22 mouse cellular contexts compared by ENCODE assay signal in genomic region chr1:191543747-191544146, GRCm38 (mm10). TPM values are rescaled to one million over a fixed set of nuclear protein-coding genes. Genes with fewer than 3 reads are reported as not detected.
DNase-seq lines count a peak whose midpoint lies in the region; ATAC-seq and TF ChIP-seq lines count a peak whose summit lies in the region.
"Had no signal": no experiment of that assay in that cellular context is flagged by ENCODE, and none has a peak within 500 bp of the region (broad histone marks: within the 10 kb centered on the region; RNA-seq: fewer than 3 reads in every experiment).

No protein-coding gene starts in this region.

- peaks cover 12% of the 10 kb centered on the region; the same call in 1 of the 2 replicates for H3K36me3 ChIP-seq in heart, embryonic 11.5 days (ENCODE audit: control insufficient read depth, insufficient read depth, low read length)
- H3K36me3 ChIP-seq in heart, embryonic 15.5 days: peaks cover 24% of the 10 kb centered on the region
- peaks cover 79% of the 10 kb centered on the region for H3K36me3 ChIP-seq in heart, embryonic 10.5 days
- H3K36me3 ChIP-seq in liver, embryonic 13.5 days: peaks cover 95% of the 10 kb centered on the region
- peaks cover 68% of the 10 kb centered on the region for H3K36me3 ChIP-seq in liver, postnatal 0 days (replicated peaks; ENCODE audit: insufficient read depth, low read length)
- H3K36me3 ChIP-seq: hindbrain, embryonic 15.5 days had no signal

- peak; percentile 30 for DNase-seq in heart, adult 11 months
- no peak for DNase-seq in heart, embryonic 10.5 days (ENCODE audit: low spot score)
- no peak for DNase-seq in liver, embryonic 13.5 days
- no peak for DNase-seq in liver, postnatal 0 days
- DNase-seq: adrenal gland, postnatal 10 days; adrenal gland, postnatal 36 days; cerebellum, adult 18-20 months; cerebellum, adult 9-10 months; cerebellum, postnatal 14 days; forebrain, postnatal 0 days; gastrocnemius, adult 2 months; gastrocnemius, postnatal 14 days; heart, adult 18-20 months had no signal

- no peak overlapping the region for H3K9ac ChIP-seq in heart, embryonic 11.5 days (ENCODE audit: low read depth, low read length)
- H3K9ac ChIP-seq in heart, embryonic 15.5 days: no peak overlapping the region
- H3K9ac ChIP-seq in liver, embryonic 13.5 days: no peak overlapping the region
- no peak overlapping the region for H3K9ac ChIP-seq in liver, postnatal 0 days (replicated peaks)
- H3K9ac ChIP-seq: forebrain, postnatal 0 days; heart, embryonic 12.5 days; hindbrain, embryonic 12.5 days; hindbrain, embryonic 15.5 days had no signal

- no peak for TF ChIP-seq EP300 in liver, postnatal 0 days (IDR thresholded peaks at IDR 0.05; ENCODE audit: low read depth)

- no peaks in the 10 kb centered on the region for H3K9me3 ChIP-seq in heart, embryonic 11.5 days (replicated peaks; ENCODE audit: control insufficient read depth, low read length)
- no peaks in the 10 kb centered on the region for H3K9me3 ChIP-seq in heart, embryonic 15.5 days (replicated peaks)
- H3K9me3 ChIP-seq in heart, embryonic 10.5 days: no peaks in the 10 kb centered on the region
- H3K9me3 ChIP-seq in liver, embryonic 13.5 days (replicated peaks): no peaks in the 10 kb centered on the region
- no peaks in the 10 kb centered on the region for H3K9me3 ChIP-seq in liver, postnatal 0 days (ENCODE audit: low read length)
- H3K9me3 ChIP-seq: heart, embryonic 12.5 days; hindbrain, embryonic 12.5 days; hindbrain, embryonic 15.5 days had no signal

- ATAC-seq in heart, embryonic 11.5 days (replicated peaks; ENCODE audit: insufficient number of reproducible peaks, low FRiP score, low TSS enrichment): no peak
- ATAC-seq in heart, embryonic 15.5 days (replicated peaks; ENCODE audit: insufficient number of reproducible peaks, insufficient read depth, low FRiP score, low read depth): 0 out of 2 replicates have a peak, but pooled peaks have one; percentile 31
- ATAC-seq in liver, embryonic 13.5 days (ENCODE audit: low read depth): 0 out of 2 replicates have a peak, but pooled peaks have one; percentile 34
- no peak for ATAC-seq in liver, postnatal 0 days
- ATAC-seq in erythroblast, adult 5-6 weeks (replicated peaks; ENCODE audit: low FRiP score, poor library complexity, severe bottlenecking): no peak
- ATAC-seq: forebrain, embryonic 14.5 days; forebrain, postnatal 0 days; intestine, postnatal 0 days; Patski had no signal

- H3K27ac ChIP-seq in heart, embryonic 11.5 days (ENCODE audit: low read depth, low read length): no peak overlapping the region
- peak overlapping the region; percentile 52; the same call in 1 of the 2 replicates for H3K27ac ChIP-seq in heart, embryonic 15.5 days
- H3K27ac ChIP-seq in heart, embryonic 10.5 days: no peak overlapping the region
- H3K27ac ChIP-seq in liver, embryonic 13.5 days: no peak overlapping the region
- H3K27ac ChIP-seq in liver, postnatal 0 days (ENCODE audit: low read depth): no peak overlapping the region
- H3K27ac ChIP-seq: gastrocnemius, adult 2 months; hindbrain, embryonic 12.5 days; hindbrain, embryonic 15.5 days had no signal

- no peak overlapping the region for H3K4me2 ChIP-seq in heart, embryonic 11.5 days
- H3K4me2 ChIP-seq in heart, embryonic 15.5 days: no peak overlapping the region
- H3K4me2 ChIP-seq in liver, embryonic 13.5 days: no peak overlapping the region
- H3K4me2 ChIP-seq in liver, postnatal 0 days (ENCODE audit: low read depth, low read length): no peak overlapping the region
- H3K4me2 ChIP-seq: heart, embryonic 12.5 days; hindbrain, embryonic 12.5 days; hindbrain, embryonic 15.5 days had no signal

- peaks cover 8% of the 10 kb centered on the region; the same call in 1 of the 2 replicates for H3K4me1 ChIP-seq in heart, embryonic 11.5 days (ENCODE audit: control insufficient read depth, insufficient read depth, low read length)
- peaks cover 15% of the 10 kb centered on the region for H3K4me1 ChIP-seq in heart, embryonic 15.5 days (replicated peaks)
- H3K4me1 ChIP-seq in heart, embryonic 10.5 days: peaks cover 16% of the 10 kb centered on the region; the same call in 1 of the 2 replicates
- H3K4me1 ChIP-seq in liver, embryonic 13.5 days (replicated peaks): no peaks in the 10 kb centered on the region
- no peaks in the 10 kb centered on the region for H3K4me1 ChIP-seq in liver, postnatal 0 days (ENCODE audit: insufficient read depth)
- H3K4me1 ChIP-seq: hindbrain, embryonic 12.5 days; hindbrain, embryonic 15.5 days had no signal

- no peaks in the 10 kb centered on the region for H3K27me3 ChIP-seq in heart, embryonic 11.5 days (ENCODE audit: control insufficient read depth, insufficient read depth, low read length)
- H3K27me3 ChIP-seq in heart, embryonic 15.5 days: no peaks in the 10 kb centered on the region
- no peaks in the 10 kb centered on the region for H3K27me3 ChIP-seq in heart, embryonic 10.5 days (ENCODE audit: insufficient read depth, poor library complexity, severe bottlenecking)
- no peaks in the 10 kb centered on the region for H3K27me3 ChIP-seq in liver, embryonic 13.5 days
- no peaks in the 10 kb centered on the region for H3K27me3 ChIP-seq in liver, postnatal 0 days (ENCODE audit: insufficient read depth, low read length)
- H3K27me3 ChIP-seq: heart, embryonic 12.5 days; hindbrain, embryonic 12.5 days; hindbrain, embryonic 15.5 days; Patski had no signal

- no peak for TF ChIP-seq CTCF in liver, postnatal 0 days (IDR thresholded peaks at IDR 0.05; ENCODE audit: low read depth)

- H3K4me3 ChIP-seq in heart, embryonic 11.5 days (ENCODE audit: low read depth, low read length): no peak overlapping the region
- no peak overlapping the region for H3K4me3 ChIP-seq in heart, embryonic 15.5 days
- H3K4me3 ChIP-seq in heart, embryonic 10.5 days: no peak overlapping the region
- H3K4me3 ChIP-seq in liver, embryonic 13.5 days (replicated peaks): no peak overlapping the region
- no peak overlapping the region for H3K4me3 ChIP-seq in liver, postnatal 0 days (ENCODE audit: low read depth, low read length)
- H3K4me3 ChIP-seq: gastrocnemius, adult 2 months; heart, embryonic 12.5 days; hindbrain, embryonic 12.5 days; hindbrain, embryonic 15.5 days had no signal

- 55% methylated on average over 3 of the region's 3 CpGs for WGBS in heart, embryonic 11.5 days (ENCODE audit: insufficient replicate concordance)
- WGBS in heart, embryonic 15.5 days: 31% methylated on average over 3 of the region's 3 CpGs
- WGBS in heart, embryonic 10.5 days: 41% methylated on average over 3 of the region's 3 CpGs
- WGBS in liver, embryonic 13.5 days (ENCODE audit: insufficient replicate concordance): 54% methylated on average over 3 of the region's 3 CpGs
- 75% methylated on average over 3 of the region's 3 CpGs for WGBS in liver, postnatal 0 days (ENCODE audit: insufficient replicate concordance)

RNA-seq across cellular contexts. Expression of gene Dtl, which starts 31.6 kb away (rescaled TPM):
- 37.0 and 39.9 TPM in 2 replicates for polyA plus RNA-seq in heart, embryonic 11.5 days (2014; fragmentation: Nextera tagmentation; extraction: Ambion mirVana)
- 19.8 and 26.6 TPM in 2 replicates for polyA plus RNA-seq in heart, embryonic 15.5 days (2015; fragmentation: Nextera tagmentation; extraction: Ambion mirVana)
- 45.5 and 53.6 TPM in 2 replicates for polyA plus RNA-seq in heart, embryonic 10.5 days (2016; fragmentation: Nextera tagmentation; extraction: Ambion mirVana)
- polyA plus RNA-seq in liver, embryonic 13.5 days (2015; fragmentation: Nextera tagmentation; extraction: Ambion mirVana): 36.6 and 43.0 TPM in 2 replicates
- 10.7 and 11.8 TPM in 2 replicates for polyA plus RNA-seq in liver, postnatal 0 days (2015; fragmentation: Nextera tagmentation; extraction: Ambion mirVana)
- total RNA-seq in erythroblast, adult 5-6 weeks (2015; ENCODE audit: low replicate concordance): 38.0 and 45.3 TPM in 2 replicates
- total RNA-seq in erythroblast, adult 5-6 weeks (2017; ENCODE audit: low replicate concordance): 29.1 and 30.1 TPM in 2 replicates

RNA-seq across cellular contexts. Expression of gene Ints7, which starts 31.7 kb away (rescaled TPM):
- polyA plus RNA-seq in heart, embryonic 11.5 days (2014; fragmentation: Nextera tagmentation; extraction: Ambion mirVana): 38.5 and 40.4 TPM in 2 replicates
- polyA plus RNA-seq in heart, embryonic 15.5 days (2015; fragmentation: Nextera tagmentation; extraction: Ambion mirVana): 28.5 and 38.9 TPM in 2 replicates
- polyA plus RNA-seq in heart, embryonic 10.5 days (2016; fragmentation: Nextera tagmentation; extraction: Ambion mirVana): 52.9 and 58.7 TPM in 2 replicates
- 25.0 and 30.3 TPM in 2 replicates for polyA plus RNA-seq in liver, embryonic 13.5 days (2015; fragmentation: Nextera tagmentation; extraction: Ambion mirVana)
- polyA plus RNA-seq in liver, postnatal 0 days (2015; fragmentation: Nextera tagmentation; extraction: Ambion mirVana): 9.3 and 11.0 TPM in 2 replicates
- 9.0 and 12.3 TPM in 2 replicates for total RNA-seq in erythroblast, adult 5-6 weeks (2015; ENCODE audit: low replicate concordance)
- total RNA-seq in erythroblast, adult 5-6 weeks (2017; ENCODE audit: low replicate concordance): 15.1 and 21.8 TPM in 2 replicates

Comparison
In these comparisons a context has a peak if more than half of its experiments do, and no peak if none do; other contexts are left out.
1. ATAC-seq: peak in heart, embryonic 15.5 days (single experiment) and liver, embryonic 13.5 days (single experiment); none in heart, embryonic 11.5 days (single experiment), liver, postnatal 0 days (single experiment) and erythroblast, adult 5-6 weeks (single experiment).